Mouse (Mus musculus): ENCODE measurements around the gene Serpinb9c. TPM values are rescaled to one million over a fixed set of nuclear protein-coding genes. Genes with fewer than 3 reads are reported as not detected.
"Not testable (repeated sequence)": the region's sequence is repeated elsewhere in the genome, so short reads cannot be mapped to it uniquely, and the experiment has no call there.

Gene Serpinb9c
- not detected in 2 replicates for polyA plus RNA-seq (2015; fragmentation: Nextera tagmentation; extraction: Ambion mirVana)

- no peak within 1 kb of the TSS for H3K4me2 ChIP-seq
- H3K4me1 ChIP-seq, result no peaks in the 10 kb centered on the region
- no peak within 1 kb of the TSS for H3K9ac ChIP-seq
- ATAC-seq (ENCODE audit: borderline replicate concordance, extremely low read depth, low FRiP score, low TSS enrichment), result no peak
- no peaks in the 10 kb centered on the region for H3K9me3 ChIP-seq
- H3K4me3 ChIP-seq, result no peak within 1 kb of the TSS
- no peaks in the 10 kb centered on the region for H3K36me3 ChIP-seq
- no peak within 1 kb of the TSS for H3K27ac ChIP-seq
- WGBS, result 72% methylated on average over 4 of the region's 4 CpGs
- no peaks in the 10 kb centered on the region for H3K27me3 ChIP-seq
Observed at GRCm38 (mm10) chr13:33159642-33160041, at the start of gene Serpinb9c. TSS of gene Serpinb9c (minus strand) at chr13:33159742.

DNA sequence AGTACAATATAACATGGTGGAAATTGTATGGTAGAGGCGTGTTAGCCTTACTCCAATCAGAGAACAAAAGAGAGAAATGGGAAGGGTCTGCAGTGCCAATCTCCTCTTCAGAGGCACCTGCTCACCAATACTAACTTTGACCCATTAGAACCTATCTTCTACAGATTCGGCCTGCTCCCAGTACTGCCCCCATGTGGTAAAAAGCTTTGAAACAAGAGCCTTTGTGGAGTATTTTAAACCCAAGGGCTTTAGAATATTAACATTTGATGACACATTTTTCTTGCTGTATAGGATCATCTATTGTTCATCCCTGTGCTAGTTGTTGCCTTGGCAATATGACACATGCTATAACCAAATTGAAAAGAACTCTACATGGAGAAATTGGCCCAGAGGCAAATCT lies 40.2 kb upstream of the Serpinb9c start:
- Histone ChIP-seq H3K4me3 (no peak overlapping the region), H3K36me3 (no peaks in the 10 kb centered on the region), H3K4me2 (no peak overlapping the region), H3K27me3 (no peaks in the 10 kb centered on the region), H3K4me1 (no peaks in the 10 kb centered on the region), H3K9me3 (no peaks in the 10 kb centered on the region), H3K9ac (no peak overlapping the region), H3K27ac (no peak overlapping the region)
- 50% methylated on average over 2 of the region's 2 CpGs for WGBS
- ATAC-seq (ENCODE audit: borderline replicate concordance, extremely low read depth, low FRiP score, low TSS enrichment), result no peak

- ATAC-seq (ENCODE audit: borderline replicate concordance, extremely low read depth, low FRiP score, low TSS enrichment), result no peak
- no peak within 1 kb of the TSS for H3K4me2 ChIP-seq
- 63% methylated on average over 5 of the region's 5 CpGs for WGBS
- no peak within 1 kb of the TSS for H3K9ac ChIP-seq
- no peak within 1 kb of the TSS for H3K27ac ChIP-seq
- H3K4me1 ChIP-seq, result no peaks in the 10 kb centered on the region
- H3K36me3 ChIP-seq, result no peaks in the 10 kb centered on the region
- no peaks in the 10 kb centered on the region for H3K9me3 ChIP-seq
- no peak within 1 kb of the TSS for H3K4me3 ChIP-seq
- H3K27me3 ChIP-seq, result no peaks in the 10 kb centered on the region
Observed at GRCm38 (mm10) chr13:33192659-33193058, 33.1 kb upstream of the Serpinb9c start, which contains the start of gene Serpinb9d. TSS of gene Serpinb9d (plus strand) at chr13:33192959.

DNA sequence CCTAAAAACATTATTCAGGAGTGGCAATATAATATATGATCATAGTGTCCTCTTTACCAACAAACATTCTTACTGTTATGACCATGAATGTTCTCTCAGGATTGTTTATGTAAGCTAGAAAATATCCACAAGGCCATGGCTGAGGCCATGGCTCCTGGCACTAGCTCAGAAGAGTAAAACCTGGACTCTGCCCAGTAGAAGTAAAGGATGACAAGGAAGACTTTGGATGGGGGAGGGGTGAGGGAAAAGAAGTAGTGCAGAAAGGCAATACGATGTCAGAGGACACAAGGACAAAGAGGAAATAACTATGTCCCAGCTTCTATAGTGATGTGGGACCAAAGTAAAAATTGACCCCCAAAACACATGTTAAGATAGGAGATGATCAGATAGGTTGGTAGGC lies 30.9 kb upstream of the Serpinb9c start:
- H3K27ac ChIP-seq; H3K4me3 ChIP-seq; H3K36me3 ChIP-seq; H3K27me3 ChIP-seq; H3K4me1 ChIP-seq; ATAC-seq (ENCODE audit: borderline replicate concordance, extremely low read depth, low FRiP score, low TSS enrichment); H3K9me3 ChIP-seq; H3K4me2 ChIP-seq; H3K9ac ChIP-seq: not testable (repeated sequence)
- 78% methylated on average over 1 of the region's 1 CpGs for WGBS

DNA sequence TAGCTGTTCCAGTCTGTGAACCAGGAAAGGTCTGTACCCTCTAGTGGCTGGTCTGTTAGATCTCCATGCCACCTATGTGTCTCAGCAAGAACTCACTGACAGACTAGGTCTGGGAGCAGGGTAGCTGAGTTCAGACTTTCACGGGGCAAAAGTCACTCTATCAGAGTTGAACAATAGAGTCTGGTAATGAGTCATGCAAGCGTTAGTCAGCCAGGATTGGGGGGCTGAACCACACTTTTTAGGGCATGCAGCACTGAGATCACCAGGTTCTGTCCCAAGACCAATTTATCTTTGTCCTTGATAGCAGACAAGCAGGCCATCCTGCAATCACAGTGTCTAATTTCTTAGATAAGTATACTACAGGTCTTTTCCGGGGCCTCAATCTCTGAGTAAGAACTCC lies 18.1 kb downstream of the Serpinb9c start:
- Histone ChIP-seq H3K36me3 (no peaks in the 10 kb centered on the region), H3K4me3 (no peak overlapping the region), H3K27ac (no peak overlapping the region), H3K9ac (no peak overlapping the region), H3K4me2 (no peak overlapping the region), H3K4me1 (no peaks in the 10 kb centered on the region), H3K27me3 (no peaks in the 10 kb centered on the region), H3K9me3 (no peaks in the 10 kb centered on the region)
- no peak for ATAC-seq (ENCODE audit: borderline replicate concordance, extremely low read depth, low FRiP score, low TSS enrichment)
- WGBS, result 59% methylated on average over 3 of the region's 3 CpGs

- no peaks in the 10 kb centered on the region for H3K27me3 ChIP-seq
- no peaks in the 10 kb centered on the region for H3K9me3 ChIP-seq
- H3K9ac ChIP-seq, result no peak overlapping the region
- WGBS, result 88% methylated on average over 2 of the region's 2 CpGs
- no peak for ATAC-seq (ENCODE audit: borderline replicate concordance, extremely low read depth, low FRiP score, low TSS enrichment)
- no peak overlapping the region for H3K4me3 ChIP-seq
- no peaks in the 10 kb centered on the region for H3K36me3 ChIP-seq
- no peaks in the 10 kb centered on the region for H3K4me1 ChIP-seq
- no peak overlapping the region for H3K27ac ChIP-seq
- H3K4me2 ChIP-seq, result no peak overlapping the region
Observed at GRCm38 (mm10) chr13:33137717-33138116, 21.8 kb downstream of the Serpinb9c start.

GRCm38 (mm10) chr13:33113054-33113453 lies 46.5 kb downstream of the Serpinb9c start:
- Histone ChIP-seq H3K4me1 (no peaks in the 10 kb centered on the region), H3K27ac (no peak overlapping the region), H3K9ac (no peak overlapping the region), H3K4me2 (no peak overlapping the region), H3K4me3 (no peak overlapping the region), H3K9me3 (no peaks in the 10 kb centered on the region), H3K36me3 (no peaks in the 10 kb centered on the region), H3K27me3 (no peaks in the 10 kb centered on the region)
- 53% methylated on average over 3 of the region's 3 CpGs for WGBS
- ATAC-seq (ENCODE audit: borderline replicate concordance, extremely low read depth, low FRiP score, low TSS enrichment), result no peak

DNA sequence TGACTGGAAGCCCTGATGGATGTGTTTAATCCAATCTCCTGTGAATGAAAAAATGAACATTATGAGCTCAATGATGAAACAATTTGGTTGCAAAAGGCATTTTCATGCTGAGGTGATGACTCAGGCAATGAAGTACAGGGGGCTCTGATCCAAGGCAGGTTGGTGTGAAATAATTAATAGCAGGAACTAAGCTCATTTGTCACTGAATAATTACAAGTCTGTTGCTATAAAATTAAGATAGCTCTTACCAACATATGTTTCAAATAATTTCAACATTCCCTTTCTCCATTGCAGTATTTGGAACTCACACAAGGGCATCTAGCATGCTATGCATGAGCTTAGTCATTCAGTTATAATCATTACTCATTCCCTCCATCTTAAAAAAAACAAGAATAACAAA lies 53.9 kb downstream of the Serpinb9c start:
- H3K9ac ChIP-seq, result no peak overlapping the region
- no peaks in the 10 kb centered on the region for H3K27me3 ChIP-seq
- no peaks in the 10 kb centered on the region for H3K9me3 ChIP-seq
- no peak overlapping the region for H3K4me3 ChIP-seq
- no peak overlapping the region for H3K4me2 ChIP-seq
- no peak overlapping the region for H3K27ac ChIP-seq
- ATAC-seq (ENCODE audit: borderline replicate concordance, extremely low read depth, low FRiP score, low TSS enrichment), result no peak
- H3K36me3 ChIP-seq, result no peaks in the 10 kb centered on the region
- no peaks in the 10 kb centered on the region for H3K4me1 ChIP-seq

Other genes with a start within 250 kb of the Serpinb9c start
- 34.5 and 34.6 TPM in 2 replicates for gene Serpinb6b, start 194.5 kb downstream of the Serpinb9c start, polyA plus RNA-seq (2015; fragmentation: Nextera tagmentation; extraction: Ambion mirVana)
- gene Serpinb9, start 156.5 kb downstream of the Serpinb9c start, polyA plus RNA-seq (2015; fragmentation: Nextera tagmentation; extraction: Ambion mirVana), result 32.3 and 36.3 TPM in 2 replicates
- 0.15 and 0.19 TPM in 2 replicates for gene Serpinb9b, start 132.3 kb downstream of the Serpinb9c start, polyA plus RNA-seq (2015; fragmentation: Nextera tagmentation; extraction: Ambion mirVana)
- gene Serpinb1b, start 81.2 kb downstream of the Serpinb9c start, polyA plus RNA-seq (2015; fragmentation: Nextera tagmentation; extraction: Ambion mirVana), result 0.43 TPM in 1 of 2 replicates, not detected in the other
- not detected in 2 replicates for gene Serpinb9d, start 33.2 kb upstream of the Serpinb9c start, polyA plus RNA-seq (2015; fragmentation: Nextera tagmentation; extraction: Ambion mirVana)
- not detected in 2 replicates for gene Serpinb9e, start 89.9 kb upstream of the Serpinb9c start, polyA plus RNA-seq (2015; fragmentation: Nextera tagmentation; extraction: Ambion mirVana)
- gene Serpinb9f, start 164.3 kb upstream of the Serpinb9c start, polyA plus RNA-seq (2015; fragmentation: Nextera tagmentation; extraction: Ambion mirVana), result not detected in 2 replicates
- gene Gm11397, start 236.0 kb upstream of the Serpinb9c start, polyA plus RNA-seq (2015; fragmentation: Nextera tagmentation; extraction: Ambion mirVana), result not detected in 2 replicates